Mouse (Mus musculus) embryonic facial prominence, embryonic 10.5 days (tissue): ENCODE data around the gene Slc25a21. TPM values are rescaled to one million over a fixed set of nuclear protein-coding genes. Genes with fewer than 3 reads are reported as not detected.
A peak's percentile ranks its signal among the peaks of the same experiment; 100 is the strongest.

Source experiments
- DNase-seq: peaks from one replicate; pipeline ENCODE4 v3.0.0-alpha.2; 2017; ENCODE audit warnings: low spot score
- H3K27ac ChIP-seq: fragments of 300-500 bp; sonication (generic); replicated peaks from 2 replicates; pipeline ENCODE4 v1.5.1; 2016; ENCODE audit warnings: mild to moderate bottlenecking
- H3K27me3 ChIP-seq: fragments of 300-500 bp; sonication (generic); replicated peaks from 2 replicates; pipeline ENCODE4 v1.6.1; 2016; ENCODE audit warnings: low read depth, mild to moderate bottlenecking; ENCODE audit not compliant: poor library complexity, severe bottlenecking
- H3K36me3 ChIP-seq: fragments of 300-500 bp; sonication (generic); replicated peaks from 2 replicates; pipeline ENCODE4 v1.6.1; 2016; ENCODE audit warnings: mild to moderate bottlenecking, moderate library complexity
- H3K4me1 ChIP-seq: fragments of 300-500 bp; sonication (generic); 2 replicates; pipeline ENCODE4 v1.6.1; 2016
- H3K4me3 ChIP-seq: fragments of 300-500 bp; sonication (generic); 2 replicates; pipeline ENCODE4 v1.5.1; 2016; ENCODE audit warnings: mild to moderate bottlenecking, moderate library complexity
- H3K9me3 ChIP-seq: fragments of 300-500 bp; sonication (generic); 2 replicates; pipeline ENCODE4 v1.6.1; 2016; ENCODE audit warnings: mild to moderate bottlenecking
- WGBS: fragments of 180-500 bp; shearing (Covaris S2); methylation state at CpG from one replicate; pipeline ENCODE4 v1.1.7; 2016; 5-methylcytosine and 5-hydroxymethylcytosine counted together
- polyA plus RNA-seq: library from polyadenylated mRNA; unstranded; fragments of >200 nt; fragmentation: Nextera tagmentation; extraction: Ambion mirVana; gene quantifications from 2 replicates; pipeline ENCODE4 v1.2.1, GENCODE M21; 2016

The Slc25a21 gene
- polyA plus RNA-seq, 1 experiment from 2014 or later = 2.9 TPM

GRCm38 (mm10) chr12:57201901-57202300, 4.6 kb upstream of the Slc25a21 start:
- no peaks in the 10 kb centered on the region for H3K9me3 ChIP-seq
- 93% methylated on average over 3 of the region's 3 CpGs for WGBS
- peaks cover 17% of the 10 kb centered on the region for H3K27me3 ChIP-seq
- no peak for DNase-seq
- H3K27ac ChIP-seq = no peak overlapping the region
- no peaks in the 10 kb centered on the region for H3K36me3 ChIP-seq
- no peak overlapping the region for H3K4me3 ChIP-seq
- H3K4me1 ChIP-seq = peaks cover 6% of the 10 kb centered on the region

- no peak overlapping the region for H3K4me3 ChIP-seq
- no peaks in the 10 kb centered on the region for H3K9me3 ChIP-seq
- WGBS = 95% methylated on average over 2 of the region's 2 CpGs
- peaks cover 38% of the 10 kb centered on the region for H3K27me3 ChIP-seq
- no peak for DNase-seq
- H3K27ac ChIP-seq = no peak overlapping the region
- peaks cover 14% of the 10 kb centered on the region for H3K4me1 ChIP-seq
- H3K36me3 ChIP-seq = no peaks in the 10 kb centered on the region
These were observed 2.2 kb upstream of the Slc25a21 start for GRCm38 (mm10) chr12:57199427-57199826.

- H3K4me1 ChIP-seq = peaks cover 14% of the 10 kb centered on the region
- no peak overlapping the region for H3K27ac ChIP-seq
- no peaks in the 10 kb centered on the region for H3K9me3 ChIP-seq
- no peak overlapping the region for H3K4me3 ChIP-seq
- no peak for DNase-seq
- no peaks in the 10 kb centered on the region for H3K36me3 ChIP-seq
- H3K27me3 ChIP-seq = peaks cover 46% of the 10 kb centered on the region
These were observed 997 bp upstream of the Slc25a21 start for GRCm38 (mm10) chr12:57198269-57198668.

- H3K36me3 ChIP-seq = no peaks in the 10 kb centered on the region
- WGBS = under 1% methylated on average over 59 of the region's 59 CpGs
- peak overlapping the region; percentile 68 for H3K4me3 ChIP-seq
- peaks cover 14% of the 10 kb centered on the region for H3K4me1 ChIP-seq
- H3K27ac ChIP-seq = peak overlapping the region; percentile 76
- peak; percentile 66 for DNase-seq
- H3K27me3 ChIP-seq = peaks cover 54% of the 10 kb centered on the region
- no peaks in the 10 kb centered on the region for H3K9me3 ChIP-seq
These were observed 487 bp downstream of the Slc25a21 start for GRCm38 (mm10) chr12:57196608-57197362.

GRCm38 (mm10) chr12:57196286-57196607, 1.0 kb downstream of the Slc25a21 start:
- Histone ChIP-seq H3K27me3 (peaks cover 56% of the 10 kb centered on the region), H3K4me1 (peaks cover 14% of the 10 kb centered on the region), H3K36me3 (no peaks in the 10 kb centered on the region), H3K27ac (peak overlapping the region; percentile 76), H3K4me3 (peak overlapping the region; percentile 68), H3K9me3 (no peaks in the 10 kb centered on the region)
- WGBS = 11% methylated on average over 8 of the region's 8 CpGs
- no peak for DNase-seq

GRCm38 (mm10) chr12:57194609-57195008, 2.7 kb downstream of the Slc25a21 start:
- no peak overlapping the region for H3K27ac ChIP-seq
- H3K27me3 ChIP-seq = peaks cover 58% of the 10 kb centered on the region
- 40% methylated on average over 3 of the region's 3 CpGs for WGBS
- peak; percentile 10 for DNase-seq
- no peaks in the 10 kb centered on the region for H3K36me3 ChIP-seq
- no peaks in the 10 kb centered on the region for H3K9me3 ChIP-seq
- no peak overlapping the region for H3K4me3 ChIP-seq
- peaks cover 14% of the 10 kb centered on the region for H3K4me1 ChIP-seq

- WGBS = 90% methylated on average over 4 of the region's 4 CpGs
- no peak overlapping the region for H3K27ac ChIP-seq
- no peak for DNase-seq
These were observed 10.2 kb downstream of the Slc25a21 start for GRCm38 (mm10) chr12:57187032-57187431.

GRCm38 (mm10) chr12:57186126-57186525, 11.1 kb downstream of the Slc25a21 start:
- Histone ChIP-seq H3K4me3 (no peak overlapping the region), H3K27me3 (0 out of 2 replicates have a peak, but pooled peaks cover 13% of the 10 kb centered on the region), H3K27ac (no peak overlapping the region), H3K36me3 (no peaks in the 10 kb centered on the region), H3K4me1 (no peaks in the 10 kb centered on the region), H3K9me3 (no peaks in the 10 kb centered on the region)
- no peak for DNase-seq
- WGBS = 74% methylated on average over 2 of the region's 2 CpGs

More at GRCm38 (mm10) chr12:57187032-57187431, 10.2 kb downstream of the Slc25a21 start:
- no peak overlapping the region for H3K4me3 ChIP-seq
- H3K27me3 ChIP-seq = peaks cover 16% of the 10 kb centered on the region; the same call in 1 of the 2 replicates
- H3K9me3 ChIP-seq = no peaks in the 10 kb centered on the region
- H3K36me3 ChIP-seq = no peaks in the 10 kb centered on the region
- H3K4me1 ChIP-seq = no peaks in the 10 kb centered on the region

GRCm38 (mm10) chr12:57185475-57185874, 11.8 kb downstream of the Slc25a21 start:
- DNase-seq = no peak
- Histone ChIP-seq H3K9me3 (no peaks in the 10 kb centered on the region), H3K27ac (no peak overlapping the region), H3K36me3 (no peaks in the 10 kb centered on the region), H3K4me3 (no peak overlapping the region), H3K4me1 (no peaks in the 10 kb centered on the region), H3K27me3 (0 out of 2 replicates have a peak, but pooled peaks cover 13% of the 10 kb centered on the region)
- 0% methylated on average over 1 of the region's 1 CpGs for WGBS

- Histone ChIP-seq H3K27ac (no peak overlapping the region), H3K4me1 (peaks cover 7% of the 10 kb centered on the region), H3K4me3 (no peak overlapping the region), H3K27me3 (0 out of 2 replicates have a peak, but pooled peaks cover 13% of the 10 kb centered on the region), H3K9me3 (no peaks in the 10 kb centered on the region), H3K36me3 (no peaks in the 10 kb centered on the region)
- DNase-seq = no peak
- WGBS = 63% methylated on average over 2 of the region's 2 CpGs
These were observed 12.7 kb downstream of the Slc25a21 start for GRCm38 (mm10) chr12:57184401-57185147.

GRCm38 (mm10) chr12:57179465-57180188, 17.6 kb downstream of the Slc25a21 start:
- peaks cover 12% of the 10 kb centered on the region for H3K4me1 ChIP-seq
- H3K27ac ChIP-seq = no peak overlapping the region
- H3K27me3 ChIP-seq = no peaks in the 10 kb centered on the region
- H3K9me3 ChIP-seq = no peaks in the 10 kb centered on the region
- DNase-seq = peak; percentile 15
- WGBS = 38% methylated on average over 5 of the region's 5 CpGs
- no peaks in the 10 kb centered on the region for H3K36me3 ChIP-seq
- no peak overlapping the region for H3K4me3 ChIP-seq

GRCm38 (mm10) chr12:57178818-57179217, 18.5 kb downstream of the Slc25a21 start:
- Histone ChIP-seq H3K4me1 (peaks cover 12% of the 10 kb centered on the region), H3K36me3 (no peaks in the 10 kb centered on the region), H3K4me3 (no peak overlapping the region), H3K27me3 (no peaks in the 10 kb centered on the region), H3K27ac (no peak overlapping the region), H3K9me3 (no peaks in the 10 kb centered on the region)
- DNase-seq = no peak
